Mouse (Mus musculus) right cerebral cortex, postnatal 36 days (tissue): Measurements from ENCODE around the gene Nkain4.

Experiments
- DNase-seq, 2 experiments: peaks; one replicate each; pipeline ENCODE4 v3.0.0; 2022; ENCODE audit warnings: low spot score in 2 of 2, mixed read lengths in 1 of 2

Gene Nkain4

DNA sequence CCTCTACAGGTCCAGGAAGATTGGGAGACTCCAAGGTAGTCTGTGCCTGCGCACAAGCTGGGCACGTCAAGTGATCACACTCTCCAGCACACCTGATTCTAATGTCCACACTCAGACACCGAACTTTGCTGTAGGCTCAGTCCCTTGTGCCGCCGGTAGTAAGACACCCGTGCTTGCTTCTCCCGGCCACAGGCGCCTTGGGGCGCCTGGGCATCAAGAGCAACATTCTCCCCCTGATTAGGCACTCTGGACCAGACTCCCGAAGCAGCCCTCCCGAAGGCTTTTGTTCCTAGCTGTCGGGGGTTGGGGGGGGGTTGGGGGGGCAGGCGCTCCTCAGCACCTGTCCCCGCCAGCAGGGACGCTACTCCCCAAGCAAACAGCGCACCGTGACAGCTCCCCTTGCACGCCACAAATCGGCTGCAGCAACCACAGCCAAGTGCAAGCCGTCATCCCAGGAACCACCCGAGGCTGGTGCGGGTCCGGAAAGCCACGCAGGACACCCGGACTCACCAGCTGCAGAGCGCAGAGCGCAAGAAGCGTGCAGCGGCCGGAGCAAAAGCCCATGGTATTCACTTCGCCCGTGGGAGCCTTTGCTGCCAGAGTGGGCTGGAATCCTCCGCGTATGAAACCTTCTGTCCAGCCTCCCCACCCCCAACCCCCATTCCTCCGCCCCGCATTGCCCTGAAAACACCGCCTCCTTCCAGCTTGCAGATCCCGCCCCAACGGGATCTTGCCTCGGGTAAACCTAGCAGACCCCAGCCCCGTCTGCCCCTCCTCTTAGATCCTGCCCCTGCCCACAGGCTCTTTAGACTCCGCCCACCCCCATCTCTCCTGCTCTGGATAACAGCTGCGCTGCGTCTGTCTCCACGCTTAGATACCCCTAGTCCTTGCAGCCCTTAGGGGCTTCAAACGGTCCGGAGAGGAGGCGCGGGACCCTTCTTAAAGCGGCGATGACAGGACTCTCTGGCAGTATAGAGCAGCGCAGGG lies at the start of gene Nkain4:
Gene Nkain4, minus strand, starts transcription at position 639 of the 987 bp plus-strand sequence.
- DNase-seq = peak; percentile 20 to 22

DNA sequence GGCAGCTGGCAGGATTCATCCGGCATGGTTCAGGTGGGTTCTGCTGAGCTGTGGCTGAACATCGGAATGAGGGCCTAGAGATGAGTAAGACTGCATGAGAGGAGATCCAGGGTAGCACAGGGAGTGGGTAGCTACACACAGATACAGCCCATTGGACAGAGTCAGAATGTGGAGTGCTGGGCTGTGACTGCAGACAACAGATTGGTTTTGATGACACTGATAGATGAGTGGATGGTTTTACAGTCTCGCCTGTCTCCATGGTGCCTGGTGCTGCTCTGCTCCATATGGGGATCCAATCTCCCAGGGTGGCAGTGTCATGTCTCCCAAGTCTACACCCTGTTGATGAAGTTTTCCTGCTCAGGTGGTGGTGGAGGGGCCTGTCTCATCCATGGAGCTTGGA lies 42.4 kb upstream of the Nkain4 start:
- no peak for DNase-seq

DNA sequence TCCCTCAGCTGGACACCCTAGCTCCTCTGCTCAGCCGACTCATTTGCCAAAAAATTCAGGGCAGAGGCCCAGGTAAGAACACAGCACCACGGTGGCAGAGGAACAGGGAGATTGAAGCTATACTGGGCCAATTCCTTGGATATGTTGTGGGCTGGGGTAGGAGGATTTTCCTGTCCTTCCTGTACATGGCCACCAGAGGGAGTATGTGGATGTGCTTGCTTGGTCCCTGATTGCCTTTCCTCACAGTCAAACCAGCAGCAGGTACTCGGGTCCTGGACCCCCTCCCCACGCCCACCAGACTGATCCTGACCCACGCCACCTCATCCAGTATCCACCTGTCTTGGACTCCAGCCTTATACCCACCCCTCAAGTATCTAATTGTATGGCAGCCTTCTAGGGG lies 41.9 kb upstream of the Nkain4 start:
- peak in 1 of 2 experiments; percentile 47 for DNase-seq

DNA sequence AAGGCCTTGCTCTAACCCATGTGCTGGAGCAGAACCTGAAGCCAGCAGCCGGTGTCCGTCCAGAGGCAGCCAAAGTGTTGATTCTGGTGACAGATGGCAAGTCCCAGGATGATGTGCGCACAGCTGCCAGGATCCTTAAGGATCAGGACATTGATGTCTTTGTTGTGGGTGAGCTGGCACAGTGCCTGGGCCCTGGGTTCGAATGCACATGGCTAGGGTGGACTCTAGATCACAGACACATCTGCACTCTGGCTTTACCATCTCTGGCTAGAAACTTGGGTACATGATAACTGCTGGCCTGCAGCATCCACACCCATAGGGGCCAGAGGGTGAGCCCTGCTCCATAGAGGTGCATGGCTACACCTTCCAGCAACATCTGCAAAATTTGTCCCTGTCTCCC lies 41.0 kb upstream of the Nkain4 start:
- DNase-seq = no peak

DNA sequence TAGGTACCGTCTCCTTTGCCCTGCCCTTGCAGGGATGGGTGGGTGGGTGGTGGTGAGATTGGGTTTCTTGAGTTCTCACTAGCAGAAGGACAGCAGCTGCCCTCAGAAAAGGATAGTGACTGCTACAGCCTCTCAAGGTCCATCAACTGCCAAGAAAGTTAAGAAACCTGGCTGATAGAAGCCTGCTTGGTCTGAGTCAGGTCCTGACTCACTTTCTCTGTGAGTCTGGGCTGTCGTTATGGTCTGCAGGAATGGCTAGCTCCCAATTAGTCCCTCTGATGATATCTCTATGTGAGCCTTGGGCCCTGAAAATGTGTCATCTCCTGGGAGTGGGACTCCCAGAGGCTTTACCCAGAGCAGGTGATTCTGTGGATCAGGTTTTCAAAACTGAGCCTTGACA lies 39.9 kb upstream of the Nkain4 start:
- DNase-seq = no peak

DNA sequence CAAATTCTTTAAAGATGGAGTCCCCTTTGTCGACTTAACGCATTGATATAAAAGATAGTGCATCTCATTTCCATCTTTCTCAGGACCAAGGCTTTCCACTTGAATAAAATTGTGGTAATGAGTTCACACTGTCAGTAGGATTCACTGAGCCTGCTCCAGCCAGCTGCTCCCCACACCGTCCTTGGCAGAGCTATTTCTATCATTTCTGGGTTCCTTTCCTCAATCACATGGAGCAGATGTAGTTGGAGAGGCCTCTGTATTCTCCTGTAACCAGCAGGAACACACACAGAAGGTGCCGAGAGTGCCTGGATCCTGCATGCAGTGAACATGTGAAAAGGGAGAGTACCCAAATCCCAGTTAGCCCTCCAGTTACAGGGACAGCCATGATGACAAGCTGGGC lies 35.8 kb upstream of the Nkain4 start:
- no peak for DNase-seq

DNA sequence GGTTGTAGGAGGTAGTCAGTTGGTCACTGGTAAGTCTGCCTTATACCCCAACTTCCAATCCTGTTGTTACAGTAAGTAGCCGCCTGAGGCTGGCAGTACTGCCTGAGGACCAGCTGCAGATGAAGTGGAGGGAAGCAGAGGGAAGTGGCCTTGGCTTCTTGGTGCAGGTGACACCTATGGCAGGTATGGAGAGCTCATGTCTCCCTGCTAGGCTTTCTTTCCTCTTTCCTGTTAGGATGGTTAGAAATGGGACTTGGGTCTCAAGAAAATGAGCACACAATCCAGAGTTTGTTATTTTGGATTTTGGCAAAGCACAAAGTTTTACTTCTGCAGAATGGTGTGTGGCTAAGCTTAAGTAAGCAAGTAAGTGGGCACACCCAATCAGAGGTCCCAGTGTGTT lies 34.4 kb upstream of the Nkain4 start:
- DNase-seq = no peak

DNA sequence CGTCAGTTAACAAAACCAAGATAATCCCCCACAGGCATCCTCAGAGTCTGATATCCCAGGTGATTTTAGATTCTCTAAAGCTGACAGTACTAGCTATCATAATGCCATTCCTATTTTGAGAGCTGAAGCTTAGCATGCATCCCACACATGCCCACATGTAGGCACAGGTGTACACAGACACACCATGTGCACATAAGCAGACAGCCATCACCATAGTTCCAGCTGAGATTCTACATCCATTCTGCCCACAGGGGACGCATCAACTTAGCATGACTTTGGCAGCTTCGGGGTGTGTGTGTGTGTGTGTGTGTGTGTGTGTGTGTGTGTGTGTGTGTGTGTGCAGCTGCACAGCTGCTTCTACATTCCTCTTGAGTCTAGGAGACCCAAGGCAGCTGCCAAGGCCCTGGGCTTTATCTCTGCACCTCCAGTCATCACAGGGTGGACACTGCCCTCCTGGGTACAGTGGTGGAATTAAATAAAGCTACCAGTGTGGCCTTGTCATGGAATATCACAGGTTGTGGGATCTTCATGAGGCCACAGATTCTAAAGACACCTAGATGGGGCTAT lies 33.9 kb upstream of the Nkain4 start:
- DNase-seq = peak in 1 of 2 experiments; percentile 24

DNA sequence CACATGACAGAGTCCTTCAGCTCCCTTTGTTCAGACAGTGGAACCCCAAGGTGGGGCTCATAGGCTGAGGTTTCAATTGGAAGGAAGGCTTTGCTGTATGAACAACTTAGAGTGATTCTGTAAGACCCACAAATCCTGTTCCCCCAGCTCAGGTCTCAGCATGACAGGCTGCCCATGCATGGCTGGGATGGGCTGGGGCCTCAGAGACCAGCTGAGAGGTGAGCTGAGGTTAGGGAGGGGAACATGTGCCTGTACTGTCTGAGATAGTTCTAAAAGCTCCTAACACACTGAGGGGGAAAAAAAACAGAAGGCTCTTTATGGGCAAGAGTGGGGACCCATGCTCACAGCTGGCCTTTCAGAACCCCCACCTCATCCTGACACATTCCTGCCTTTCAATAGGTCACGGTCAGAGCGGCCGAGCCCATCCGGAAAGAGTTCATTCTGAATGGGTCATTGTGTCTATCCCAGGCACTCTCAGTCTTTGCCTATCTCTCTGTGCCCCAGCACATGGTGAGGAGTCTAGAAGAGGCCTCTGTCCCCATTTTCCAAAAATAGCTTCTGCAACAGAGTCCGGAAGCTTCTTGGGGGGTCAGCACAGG lies 33.0 kb upstream of the Nkain4 start:
- no peak for DNase-seq

DNA sequence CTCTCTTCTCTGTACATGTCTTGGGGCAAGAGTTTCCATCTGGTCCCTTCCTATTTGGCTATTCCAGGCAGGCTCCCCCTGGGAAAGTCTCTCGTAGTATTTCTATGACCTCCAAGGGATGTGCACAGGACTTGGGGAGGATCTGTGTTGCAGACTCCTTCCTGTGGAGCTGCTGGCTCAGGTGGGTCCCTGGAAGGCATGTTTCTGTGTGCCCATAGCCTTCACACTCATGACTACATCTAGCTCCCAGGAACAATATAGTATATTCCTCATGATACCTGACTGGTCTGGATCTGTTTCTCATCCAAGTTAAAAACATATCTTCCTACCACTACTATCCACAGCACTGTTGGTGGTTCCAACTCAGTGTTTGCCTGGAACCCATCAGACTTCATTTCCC lies 32.5 kb upstream of the Nkain4 start:
- no peak for DNase-seq

DNA sequence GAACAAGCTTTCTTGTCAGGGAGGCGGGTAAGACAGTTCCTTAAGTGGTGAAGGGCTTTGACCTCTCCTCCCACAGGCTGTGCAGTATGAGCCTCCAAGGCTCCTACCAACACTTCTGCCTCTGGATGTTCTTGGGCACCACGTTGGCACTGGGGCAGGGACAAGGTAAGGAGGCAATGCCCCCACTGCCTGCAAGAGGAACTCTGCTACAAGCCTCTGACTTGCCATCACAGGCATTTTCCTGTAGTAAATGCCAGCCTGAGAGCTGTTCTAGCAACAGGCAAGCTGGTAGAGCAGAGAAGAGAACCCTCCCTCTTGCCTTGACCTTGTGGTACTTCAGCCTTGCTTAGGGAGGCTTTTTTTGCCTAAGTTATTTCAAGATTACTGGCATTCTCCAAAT lies 31.9 kb upstream of the Nkain4 start, which contains the start of gene Col20a1:
Gene Col20a1, plus strand, starts transcription at position 87 of the 400 bp plus-strand sequence.
- no peak for DNase-seq

DNA sequence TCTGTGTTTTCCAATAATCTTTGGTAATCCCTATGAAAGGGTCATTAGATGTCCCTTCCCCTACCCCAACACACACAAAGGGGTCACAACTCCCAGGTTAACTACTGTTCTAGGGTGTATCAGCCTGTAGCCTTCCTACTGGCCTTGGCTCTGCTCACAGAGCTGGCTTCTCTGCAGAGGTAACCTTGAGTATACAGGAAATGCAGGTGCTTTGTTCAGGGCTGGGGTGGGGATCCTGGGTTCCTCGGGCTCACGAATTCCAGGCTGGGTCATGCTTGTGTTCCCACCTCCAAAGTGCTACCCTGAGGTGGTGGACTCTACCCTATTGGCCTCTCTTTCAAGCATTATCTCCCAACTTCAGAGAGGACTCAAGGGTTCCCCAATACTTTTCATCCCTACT lies 31.1 kb upstream of the Nkain4 start:
- no peak for DNase-seq

DNA sequence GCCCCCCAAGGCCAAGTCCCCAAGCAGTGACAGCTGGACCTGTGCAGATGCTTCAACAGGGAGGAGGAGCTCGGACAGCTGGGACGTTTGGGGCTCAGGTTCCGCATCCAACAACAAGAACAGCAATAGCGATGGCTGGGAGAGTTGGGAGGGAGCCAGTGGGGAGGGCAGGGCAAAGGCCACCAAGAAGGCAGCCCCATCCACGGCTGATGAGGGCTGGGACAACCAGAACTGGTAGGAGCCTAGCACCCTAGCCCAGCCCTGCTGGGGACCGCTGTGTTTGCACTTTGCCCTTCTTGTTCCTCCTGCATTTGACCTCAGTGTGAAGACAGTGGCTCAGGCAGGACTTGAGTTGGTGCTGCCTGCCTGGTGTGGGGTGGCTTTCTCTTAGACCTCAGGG lies 26.6 kb upstream of the Nkain4 start:
- no peak for DNase-seq

DNA sequence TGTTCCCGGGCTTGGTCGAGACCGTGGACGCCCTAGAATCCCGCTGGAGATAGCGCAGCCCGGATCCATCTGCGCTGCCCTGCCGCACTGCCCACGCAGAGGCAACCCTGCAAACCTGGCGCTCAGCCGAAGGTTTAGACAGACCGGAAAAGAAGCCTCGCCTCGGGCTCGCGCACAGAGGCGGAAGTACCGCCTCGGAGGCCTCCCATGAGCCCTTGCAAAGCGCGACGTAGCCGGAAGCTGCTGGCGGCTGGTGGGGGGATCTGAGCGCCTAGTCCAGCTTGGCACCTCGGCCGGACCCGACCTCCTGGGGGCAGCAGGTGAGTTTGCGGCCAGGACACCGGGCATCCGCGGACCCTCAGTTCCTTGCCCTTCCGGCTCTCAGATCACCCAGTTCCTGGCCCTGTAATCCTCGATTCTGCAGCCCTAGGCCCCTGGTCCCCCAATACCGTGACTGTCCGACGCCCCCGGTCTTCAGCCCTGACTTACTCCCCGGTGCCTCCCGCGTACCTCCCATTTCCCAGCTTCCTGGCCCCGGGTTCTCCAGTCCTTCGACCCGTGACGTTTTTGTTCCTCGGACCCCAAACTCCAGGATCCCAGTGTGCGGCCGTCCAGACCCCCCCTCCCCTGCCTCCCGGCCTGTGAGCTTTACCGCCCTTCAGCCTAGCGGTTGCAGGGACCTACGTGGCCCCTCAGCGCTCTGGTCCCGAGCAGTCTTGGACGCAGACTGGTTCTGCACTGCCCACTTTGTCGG lies 12.7 kb upstream of the Nkain4 start, which contains the start of gene Arfgap1:
Gene Arfgap1, plus strand, starts transcription at position 216 of the 754 bp plus-strand sequence.
- peak; percentile 90 to 92 for DNase-seq

DNA sequence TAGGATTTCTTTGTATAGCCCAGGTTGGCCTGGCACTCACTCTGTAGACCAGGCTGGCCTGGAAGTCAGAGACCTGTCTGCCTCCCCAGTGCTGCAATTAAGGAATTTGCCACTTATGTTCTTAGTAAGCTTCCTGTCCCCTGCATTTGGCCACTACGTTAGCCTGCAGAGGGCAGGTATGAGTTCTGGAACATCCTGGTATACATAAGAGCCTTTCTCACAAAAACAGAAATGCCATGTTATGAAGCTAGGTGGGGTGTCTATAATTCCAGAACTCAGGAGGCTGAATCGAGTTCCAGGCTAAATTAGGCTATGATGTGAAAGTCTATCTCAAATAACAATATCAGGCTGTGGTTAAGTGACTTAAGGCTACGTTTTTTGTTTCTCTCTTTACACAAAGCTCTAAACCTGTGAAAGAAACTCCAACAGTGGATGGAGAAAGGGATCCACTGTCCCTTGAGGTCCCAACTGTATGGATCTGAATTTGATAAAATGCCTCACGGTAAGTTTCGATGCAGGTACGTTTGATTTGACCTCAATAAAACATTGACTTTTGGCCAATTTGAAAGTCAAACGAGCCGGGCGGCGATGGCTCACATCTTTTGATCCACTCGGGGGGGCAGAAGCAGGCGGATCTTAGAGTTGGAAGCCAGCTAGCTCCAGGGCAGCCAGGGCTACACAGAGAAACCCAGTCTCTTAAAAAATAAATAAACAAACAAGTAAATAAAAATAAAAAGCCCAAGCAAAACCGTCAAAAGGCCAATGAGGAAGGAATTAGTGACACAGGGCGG lies 11.8 kb upstream of the Nkain4 start:
- DNase-seq = no peak

DNA sequence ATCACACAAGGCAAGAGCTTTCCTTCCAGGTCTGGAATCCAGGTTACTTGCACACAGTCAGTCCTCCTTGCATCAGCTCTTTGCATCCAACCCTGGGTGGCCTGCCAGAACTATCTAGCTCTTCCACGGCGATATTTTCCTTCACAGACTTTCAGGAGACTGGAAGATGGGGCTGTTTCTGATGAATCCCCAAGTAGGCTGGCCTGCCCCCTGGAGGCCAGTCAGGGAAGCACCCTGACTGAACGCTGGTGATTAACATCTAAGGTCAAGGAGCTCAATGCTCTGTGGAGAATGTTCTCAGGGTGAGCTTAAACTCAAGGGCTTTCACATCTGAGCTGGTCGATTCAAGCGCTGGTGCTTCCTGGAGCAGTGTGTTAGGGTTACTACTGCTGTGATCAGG lies 9.5 kb upstream of the Nkain4 start:
- DNase-seq = peak; percentile 58 to 59

DNA sequence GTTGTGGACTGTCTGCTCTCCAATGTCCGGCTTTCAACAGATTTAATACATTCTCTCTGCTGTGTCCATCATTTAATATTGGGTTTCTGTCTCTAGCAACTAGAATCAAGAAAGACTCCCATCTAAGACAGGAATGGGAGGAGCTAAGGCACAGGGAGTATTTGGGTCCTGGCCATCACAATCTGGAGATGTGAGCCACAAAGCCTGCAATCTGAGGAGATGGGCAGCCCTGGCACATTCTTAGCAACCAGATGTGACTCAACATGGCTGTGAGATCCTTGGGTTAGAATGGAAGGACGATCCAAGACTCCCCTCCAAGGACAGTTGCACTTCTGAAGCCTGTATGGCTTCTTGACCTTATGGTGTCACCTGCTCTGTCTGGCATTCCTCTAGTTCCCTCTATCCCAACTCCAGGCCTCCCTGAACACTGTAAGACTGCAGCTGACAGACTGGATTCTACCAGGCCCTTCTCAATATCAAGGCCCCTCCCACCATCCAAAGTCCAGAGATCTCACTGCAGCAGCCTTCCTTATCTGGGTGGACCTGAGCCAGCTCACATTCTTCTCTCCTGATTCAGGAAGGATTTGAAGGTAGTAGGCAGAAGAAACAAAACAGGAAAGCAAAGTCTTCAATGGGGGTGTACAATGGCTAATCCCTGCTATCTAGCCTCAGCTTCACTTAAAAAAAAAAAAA lies 8.3 kb upstream of the Nkain4 start:
- DNase-seq = no peak

DNA sequence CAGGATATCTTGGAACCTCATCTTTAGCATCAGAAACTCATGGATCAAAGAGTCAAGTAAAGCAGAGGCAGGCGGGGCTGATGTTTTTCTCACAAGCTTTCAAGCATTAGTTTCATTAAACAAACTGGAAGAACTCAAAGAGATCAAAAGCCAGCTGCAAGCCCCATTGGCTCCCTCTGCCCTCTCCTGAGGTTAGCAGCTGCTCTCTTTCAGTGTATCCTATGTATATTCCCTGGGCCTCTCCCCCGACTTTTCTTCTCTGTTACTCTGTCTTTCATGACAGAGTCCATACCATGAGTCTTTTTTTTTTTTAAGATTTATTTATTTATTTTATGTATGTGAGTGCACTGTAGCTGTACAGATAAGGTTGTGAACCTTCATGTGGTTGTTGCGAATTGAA lies 5.7 kb upstream of the Nkain4 start:
- DNase-seq = no peak

DNA sequence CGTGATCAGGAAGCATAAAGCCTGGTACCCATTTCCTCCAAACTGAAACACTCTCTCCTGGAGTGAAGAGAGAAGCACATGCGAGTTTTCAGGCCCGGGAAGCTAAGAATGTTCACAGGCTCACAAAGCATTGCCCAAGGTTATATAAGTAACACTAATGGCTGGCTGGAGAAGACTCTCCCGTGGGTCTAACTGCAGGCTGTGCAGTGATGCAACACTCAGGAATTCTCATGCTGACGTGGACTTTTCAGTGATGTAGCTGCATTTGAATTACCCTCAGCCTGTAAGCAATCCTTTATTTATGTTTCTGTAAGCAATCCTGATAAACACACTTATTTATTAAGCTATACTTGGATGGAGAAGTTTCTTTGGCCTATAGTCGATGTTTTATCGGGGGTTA lies 5.1 kb upstream of the Nkain4 start:
- no peak for DNase-seq

DNA sequence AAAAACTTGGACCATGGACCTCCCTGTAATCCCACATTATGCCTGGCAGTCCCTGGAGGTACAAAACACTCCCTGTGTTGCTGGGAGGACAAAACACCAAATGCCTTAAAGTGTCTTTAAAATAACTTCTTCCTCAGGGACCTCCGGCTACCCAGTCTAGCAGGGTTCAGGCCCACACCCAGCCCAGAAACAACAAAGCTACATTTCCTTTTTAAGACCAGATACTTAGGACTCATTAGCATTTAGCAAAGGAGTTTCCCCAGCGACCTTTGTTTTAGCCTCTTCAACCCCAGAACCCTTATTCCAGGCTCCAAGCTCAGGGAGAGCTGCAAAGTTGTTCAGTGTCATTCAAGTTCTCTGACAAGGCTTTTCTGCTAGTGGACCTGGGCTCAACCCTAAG lies 861 bp downstream of the Nkain4 start:
- no peak for DNase-seq
